Mouse (Mus musculus) brain, embryonic 14.5 days (tissue): ENCODE data around the gene Stat5b.

Experiments used
- CTCF ChIP-seq: fragments of 200-500 bp; IDR thresholded peaks from 2 replicates; pipeline ENCODE4 v1.5.1; 2012; ENCODE audit warnings: inconsistent platforms, mild to moderate bottlenecking, moderate library complexity, borderline replicate concordance; ENCODE audit not compliant: insufficient read depth, insufficient read length; ENCODE audit errors: extremely low read depth
- POLR2A ChIP-seq: fragments of 200-500 bp; IDR thresholded peaks from 2 replicates; pipeline ENCODE4 v1.6.1; 2012; ENCODE audit warnings: mild to moderate bottlenecking, inconsistent platforms, borderline replicate concordance; ENCODE audit not compliant: poor library complexity, insufficient read depth, insufficient read length, severe bottlenecking; ENCODE audit errors: extremely low read depth

- no peak for TF ChIP-seq CTCF
- TF ChIP-seq POLR2A = no peak
These were observed 31.5 kb downstream of the Stat5b start for GRCm38 (mm10) chr11:100819048-100819447.
